20 mouse cellular contexts compared by ENCODE assay signal in the genomic region with DNA sequence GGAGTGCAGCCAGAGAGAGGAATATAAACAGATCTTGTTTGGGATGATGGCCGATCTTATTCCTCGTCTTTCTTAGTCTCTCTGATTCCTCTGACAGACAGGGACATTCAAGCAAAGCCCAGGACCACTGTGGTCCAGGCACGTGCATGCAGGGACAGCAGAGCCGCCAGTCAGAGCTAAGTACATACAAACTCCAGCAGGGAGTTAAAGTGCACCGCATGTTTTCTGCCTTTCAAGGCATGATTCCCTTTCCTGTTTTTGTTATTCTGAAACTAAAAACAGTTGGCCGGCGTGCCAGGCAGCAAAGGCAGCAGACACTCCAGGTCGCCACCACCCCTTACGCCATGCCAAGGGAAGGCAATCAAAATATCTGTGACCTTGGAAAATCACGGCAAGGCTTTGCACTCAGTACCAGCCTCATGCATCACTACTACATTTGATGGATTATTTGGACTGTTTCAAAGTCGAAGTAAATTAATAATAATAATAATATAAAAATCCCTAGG.
DNase-seq lines count a peak whose midpoint lies in the region; ATAC-seq and TF ChIP-seq lines count a peak whose summit lies in the region.
"Had no signal": no experiment of that assay in that cellular context is flagged by ENCODE, and none has a peak within 500 bp of the region (broad histone marks: within the 10 kb centered on the region; RNA-seq: fewer than 3 reads in every experiment).

No protein-coding gene starts in this region.

- H3K27ac ChIP-seq in heart, embryonic 13.5 days (replicated peaks) = peak overlapping the region; percentile 36; the same call in 1 of the 2 replicates
- peak overlapping the region; percentile 38; the same call in 1 of the 2 replicates for H3K27ac ChIP-seq in liver, adult 2 months (replicated peaks; ENCODE audit: insufficient read depth, low read depth, low read length)
- no peak overlapping the region for H3K27ac ChIP-seq in liver, embryonic 11.5 days (ENCODE audit: low read depth, low read length)
- peak overlapping the region; percentile 70 for H3K27ac ChIP-seq in brown adipose tissue, adult 24 weeks (replicated peaks; ENCODE audit: low read depth, low read length)
- H3K27ac ChIP-seq: embryonic facial prominence, embryonic 10.5 days; forebrain, embryonic 13.5 days; limb, embryonic 15.5 days had no signal

- no peak for ATAC-seq in heart, embryonic 13.5 days (ENCODE audit: extremely low read depth, insufficient number of reproducible peaks, low FRiP score, low TSS enrichment)
- ATAC-seq in liver, embryonic 11.5 days (replicated peaks; ENCODE audit: low FRiP score) = no peak
- ATAC-seq: activated CD4-positive, CD25-positive, alpha-beta regulatory T cell, adult 4 months; forebrain, embryonic 13.5 days; hindbrain, embryonic 16.5 days; Patski had no signal

- H3K4me1 ChIP-seq in heart, embryonic 13.5 days = peaks cover 62% of the 10 kb centered on the region
- H3K4me1 ChIP-seq in liver, adult 2 months (ENCODE audit: control insufficient read depth, insufficient read depth, low read length) = peaks cover 8% of the 10 kb centered on the region
- H3K4me1 ChIP-seq in liver, embryonic 11.5 days (replicated peaks; ENCODE audit: control insufficient read depth, insufficient read depth, low read length) = peaks cover 36% of the 10 kb centered on the region
- H3K4me1 ChIP-seq in brown adipose tissue, adult 24 weeks (ENCODE audit: control insufficient read depth, insufficient read depth, insufficient read length, low read length) = peaks cover 37% of the 10 kb centered on the region
- H3K4me1 ChIP-seq: megakaryocyte, embryonic 14.5 days had no signal

- H3K9ac ChIP-seq in heart, embryonic 13.5 days = no peak overlapping the region; the same call in 1 of the 2 replicates
- H3K9ac ChIP-seq in liver, adult 2 months (ENCODE audit: low read depth, low read length) = no peak overlapping the region
- H3K9ac ChIP-seq in liver, embryonic 11.5 days (ENCODE audit: low read depth, low read length) = no peak overlapping the region
- H3K9ac ChIP-seq: forebrain, embryonic 13.5 days; limb, embryonic 15.5 days; lung, embryonic 14.5 days had no signal

- no peaks in the 10 kb centered on the region for H3K79me2 ChIP-seq in liver, adult 2 months (ENCODE audit: control insufficient read depth, insufficient read depth, low read length)

- H3K4me2 ChIP-seq in heart, embryonic 13.5 days = no peak overlapping the region
- no peak overlapping the region for H3K4me2 ChIP-seq in liver, embryonic 11.5 days
- H3K4me2 ChIP-seq: forebrain, embryonic 13.5 days; limb, embryonic 15.5 days; lung, embryonic 14.5 days had no signal

- no peak for TF ChIP-seq POLR2A in liver, adult 2 months (IDR thresholded peaks at IDR 0.05; ENCODE audit: extremely low read depth, insufficient read depth, low read length)

- H3K36me3 ChIP-seq in heart, embryonic 13.5 days = peaks cover 14% of the 10 kb centered on the region
- no peaks in the 10 kb centered on the region for H3K36me3 ChIP-seq in liver, adult 2 months (ENCODE audit: control insufficient read depth, insufficient read depth, low read length)
- no peaks in the 10 kb centered on the region for H3K36me3 ChIP-seq in liver, embryonic 11.5 days (ENCODE audit: control insufficient read depth, insufficient read depth, low read length)
- H3K36me3 ChIP-seq: embryonic facial prominence, embryonic 10.5 days had no signal

- H3K27me3 ChIP-seq in heart, embryonic 13.5 days (replicated peaks) = no peaks in the 10 kb centered on the region
- H3K27me3 ChIP-seq in liver, adult 2 months (ENCODE audit: control insufficient read depth, insufficient read depth, low read length) = no peaks in the 10 kb centered on the region
- no peaks in the 10 kb centered on the region for H3K27me3 ChIP-seq in liver, embryonic 11.5 days (replicated peaks; ENCODE audit: control insufficient read depth, insufficient read depth, low read length)
- H3K27me3 ChIP-seq: limb, embryonic 15.5 days; Patski had no signal

- H3K9me3 ChIP-seq in heart, embryonic 13.5 days = no peaks in the 10 kb centered on the region
- H3K9me3 ChIP-seq in liver, embryonic 11.5 days (ENCODE audit: control insufficient read depth, low read length) = no peaks in the 10 kb centered on the region
- H3K9me3 ChIP-seq: embryonic facial prominence, embryonic 10.5 days; forebrain, embryonic 13.5 days; limb, embryonic 15.5 days; megakaryocyte, embryonic 14.5 days had no signal

- no peak for TF ChIP-seq CTCF in liver, adult 2 months (IDR thresholded peaks at IDR 0.05; ENCODE audit: low read depth, low read length)

- H3K4me3 ChIP-seq in heart, embryonic 13.5 days = no peak overlapping the region
- no peak overlapping the region for H3K4me3 ChIP-seq in liver, adult 2 months (ENCODE audit: insufficient read depth, low read depth, low read length)
- H3K4me3 ChIP-seq in liver, embryonic 11.5 days (ENCODE audit: low read depth, low read length) = no peak overlapping the region
- no peak overlapping the region for H3K4me3 ChIP-seq in brown adipose tissue, adult 24 weeks (ENCODE audit: insufficient read depth, low read depth, low read length)
- H3K4me3 ChIP-seq: embryonic facial prominence, embryonic 10.5 days; forebrain, embryonic 13.5 days; limb, embryonic 15.5 days; megakaryocyte, embryonic 14.5 days had no signal

- WGBS in heart, embryonic 13.5 days = 67% methylated on average over 11 of the region's 11 CpGs
- WGBS in liver, adult 2 months = 55% methylated on average over 11 of the region's 11 CpGs
- WGBS in liver, embryonic 11.5 days = 80% methylated on average over 11 of the region's 11 CpGs

- DNase-seq in heart, adult 8-10 months (ENCODE audit: low spot score) = no peak
- DNase-seq in liver, adult 2 months (ENCODE audit: extremely low read depth, low read depth, low spot score) = peak; percentile 24
- no peak for DNase-seq in liver, embryonic 11.5 days (ENCODE audit: low spot score)
- peak; percentile 23 for DNase-seq in naive thymus-derived CD4-positive, alpha-beta T cell, adult 2 months (ENCODE audit: low read depth)
- no peak for DNase-seq in right cerebral cortex, postnatal 14 days
- DNase-seq: cerebellum, adult 18-20 months; cerebellum, postnatal 36 days; kidney, adult 8-10 months; layer of hippocampus, adult 9-11 months; lung, embryonic 14.5 days; thymus, postnatal 25 days had no signal

Comparison
In these comparisons a context has a peak if more than half of its experiments do, and no peak if none do; other contexts are left out.
1. DNase-seq: peak in liver, adult 2 months (single experiment) and naive thymus-derived CD4-positive, alpha-beta T cell, adult 2 months (single experiment); none in heart, adult 8-10 months (single experiment), liver, embryonic 11.5 days (single experiment) and right cerebral cortex, postnatal 14 days (single experiment).